Mouse (Mus musculus) retina, adult 2 months (tissue): ENCODE measurements around the gene Rexo1.
"Not testable (repeated sequence)": the region's sequence is repeated elsewhere in the genome, so short reads cannot be mapped to it uniquely, and the experiment has no call there.

Experiments used
- DNase-seq: peaks from one replicate; pipeline ENCODE4 v3.0.0-alpha.2; 2012; ENCODE audit warnings: low read depth, low spot score

The Rexo1 gene

GRCm38 (mm10) chr10:80561116-80561944 lies at the start of gene Rexo1:
Rexo1 (minus strand) TSS chr10:80561560.
- peak; percentile 86 for DNase-seq

DNA sequence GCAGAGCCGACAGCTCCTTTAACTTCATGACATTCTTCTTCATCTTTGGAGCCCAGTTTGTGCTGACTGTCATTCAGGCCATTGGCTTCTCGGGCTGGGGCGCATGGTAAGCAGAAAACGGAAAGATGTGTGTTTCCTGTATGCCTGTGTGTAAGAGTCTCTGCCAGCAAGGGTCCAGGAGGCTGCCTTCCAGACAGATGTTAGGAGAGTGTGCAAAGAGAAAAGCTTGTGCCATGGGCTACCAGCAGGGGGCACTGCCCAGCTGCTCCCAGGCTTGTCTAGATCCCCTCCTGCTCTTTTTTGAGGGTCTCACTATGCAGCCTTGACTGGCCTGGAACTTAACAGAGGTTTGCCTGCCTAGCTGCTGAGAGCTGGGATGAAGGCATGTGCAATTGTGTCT lies 49.7 kb upstream of the Rexo1 start:
- no peak for DNase-seq

- no peak for DNase-seq
Observed at GRCm38 (mm10) chr10:80610116-80610785, 48.9 kb upstream of the Rexo1 start.

DNA sequence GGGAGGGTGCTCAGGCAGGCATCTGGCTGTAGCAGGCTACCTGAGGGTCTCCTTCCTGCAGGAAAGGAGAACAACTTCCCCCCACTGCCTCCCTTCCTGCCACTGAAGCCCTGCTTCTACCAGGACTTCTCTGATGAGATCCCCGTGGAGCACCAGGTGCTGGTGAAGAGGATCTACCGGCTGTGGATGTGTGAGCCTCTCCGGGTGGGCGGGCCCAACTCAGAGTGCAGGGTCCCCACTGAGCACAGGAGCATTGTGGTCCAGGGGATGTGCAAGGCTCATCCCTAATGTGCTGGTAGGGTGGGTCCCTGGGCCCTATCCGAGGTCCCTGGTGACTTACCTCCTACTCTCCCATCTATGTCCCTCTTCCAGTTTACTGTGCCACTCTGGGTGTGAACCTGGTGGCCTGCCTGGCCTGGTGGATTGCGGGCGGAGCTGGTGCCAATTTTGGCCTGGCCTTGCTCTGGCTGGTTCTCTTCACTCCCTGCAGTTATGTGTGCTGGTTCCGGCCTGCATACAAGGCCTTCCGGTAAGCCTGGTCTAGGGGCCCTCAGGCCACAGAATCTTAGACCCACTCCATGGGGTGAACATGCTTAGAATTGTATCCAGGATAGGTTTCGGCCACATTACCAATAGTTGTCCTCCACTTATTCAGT lies 48.0 kb upstream of the Rexo1 start:
- DNase-seq, result no peak

GRCm38 (mm10) chr10:80608435-80608834 lies 47.1 kb upstream of the Rexo1 start:
- no peak for DNase-seq

DNA sequence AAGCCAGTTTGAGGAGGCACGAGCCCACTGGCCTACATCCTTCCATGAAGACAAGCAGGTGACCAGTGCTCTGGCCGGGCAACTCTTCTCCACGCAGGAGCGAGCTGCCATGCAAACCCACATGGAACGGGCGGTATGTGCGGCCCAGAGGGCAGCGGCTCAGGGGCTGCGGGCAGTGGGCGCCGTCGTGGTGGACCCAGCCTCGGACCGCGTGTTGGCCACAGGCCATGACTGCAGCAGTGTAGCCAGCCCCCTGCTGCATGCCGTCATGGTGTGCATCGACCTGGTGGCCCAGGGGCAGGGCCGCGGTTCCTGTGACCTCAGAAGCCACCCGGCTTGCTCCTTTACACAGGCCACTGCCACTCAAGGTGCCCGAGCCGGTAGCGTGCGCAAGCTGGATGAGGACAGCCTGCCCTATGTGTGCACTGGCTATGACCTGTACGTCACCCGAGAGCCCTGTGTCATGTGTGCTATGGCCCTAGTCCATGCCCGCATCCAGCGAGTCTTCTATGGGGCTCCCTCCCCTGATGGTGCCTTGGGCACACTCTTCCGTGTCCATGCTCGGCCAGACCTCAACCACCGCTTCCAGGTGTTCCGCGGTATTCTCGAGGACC lies 45.5 kb upstream of the Rexo1 start:
- no peak for DNase-seq

GRCm38 (mm10) chr10:80606306-80606705 lies 44.9 kb upstream of the Rexo1 start:
- no peak for DNase-seq

- not testable (repeated sequence) for DNase-seq
Observed at GRCm38 (mm10) chr10:80605721-80606120, 44.4 kb upstream of the Rexo1 start, which contains the start of gene Gm49322. Gm49322 (plus strand) TSS chr10:80606021.

GRCm38 (mm10) chr10:80604988-80605387 lies 43.6 kb upstream of the Rexo1 start:
- DNase-seq, result no peak

- DNase-seq, result no peak
Observed at GRCm38 (mm10) chr10:80604001-80604509, 42.7 kb upstream of the Rexo1 start.

DNA sequence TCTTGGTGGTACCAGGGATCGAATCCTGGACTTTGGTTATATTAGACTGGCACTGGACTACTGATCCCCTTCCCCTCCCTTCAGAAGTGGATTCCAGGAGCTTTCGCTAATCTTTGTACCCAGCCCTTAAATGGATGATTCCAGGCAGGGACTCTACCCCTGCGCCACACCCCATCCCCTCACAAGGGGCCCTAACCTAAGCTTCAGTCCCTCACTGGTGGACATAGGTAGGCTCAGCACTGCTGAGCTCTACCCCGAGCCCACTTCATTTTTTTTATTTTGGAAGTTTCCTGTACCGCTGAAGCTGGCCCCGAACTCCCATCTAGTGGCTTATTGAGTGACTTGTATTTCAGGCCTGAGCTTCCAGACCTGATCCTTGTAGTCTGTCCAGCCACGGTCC lies 42.0 kb upstream of the Rexo1 start:
- no peak for DNase-seq

- DNase-seq, result peak; percentile 76
Observed at GRCm38 (mm10) chr10:80602698-80603325, 41.5 kb upstream of the Rexo1 start, which contains the start of the genes Scamp4 and Adat3. Scamp4 (plus strand) TSS chr10:80602872. Adat3 (plus strand) TSS chr10:80602880.

DNA sequence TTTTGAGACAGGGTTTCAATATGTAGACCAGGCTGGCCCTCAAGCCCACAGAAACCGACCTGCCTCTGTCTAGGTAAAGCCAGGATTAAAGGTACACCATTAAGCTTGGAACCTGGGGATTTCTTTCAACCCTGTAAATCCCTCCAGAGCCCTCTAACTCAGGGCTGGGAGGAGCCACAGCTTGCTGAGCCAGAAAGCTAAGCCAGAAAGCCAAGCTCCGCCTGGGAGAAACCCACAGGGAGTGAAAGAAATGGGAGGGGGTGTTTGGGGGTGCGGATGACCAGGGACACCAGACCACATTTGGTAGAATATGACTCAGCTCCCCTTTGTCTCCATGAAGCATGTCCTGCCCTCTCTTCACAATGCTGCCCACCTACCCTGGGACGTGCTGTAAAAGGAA lies 35.0 kb upstream of the Rexo1 start:
- no peak for DNase-seq

- DNase-seq, result peak; percentile 95
Observed at GRCm38 (mm10) chr10:80589879-80590854, 28.8 kb upstream of the Rexo1 start, which contains the start of gene Abhd17a. Abhd17a (minus strand) TSS chr10:80590341.

DNA sequence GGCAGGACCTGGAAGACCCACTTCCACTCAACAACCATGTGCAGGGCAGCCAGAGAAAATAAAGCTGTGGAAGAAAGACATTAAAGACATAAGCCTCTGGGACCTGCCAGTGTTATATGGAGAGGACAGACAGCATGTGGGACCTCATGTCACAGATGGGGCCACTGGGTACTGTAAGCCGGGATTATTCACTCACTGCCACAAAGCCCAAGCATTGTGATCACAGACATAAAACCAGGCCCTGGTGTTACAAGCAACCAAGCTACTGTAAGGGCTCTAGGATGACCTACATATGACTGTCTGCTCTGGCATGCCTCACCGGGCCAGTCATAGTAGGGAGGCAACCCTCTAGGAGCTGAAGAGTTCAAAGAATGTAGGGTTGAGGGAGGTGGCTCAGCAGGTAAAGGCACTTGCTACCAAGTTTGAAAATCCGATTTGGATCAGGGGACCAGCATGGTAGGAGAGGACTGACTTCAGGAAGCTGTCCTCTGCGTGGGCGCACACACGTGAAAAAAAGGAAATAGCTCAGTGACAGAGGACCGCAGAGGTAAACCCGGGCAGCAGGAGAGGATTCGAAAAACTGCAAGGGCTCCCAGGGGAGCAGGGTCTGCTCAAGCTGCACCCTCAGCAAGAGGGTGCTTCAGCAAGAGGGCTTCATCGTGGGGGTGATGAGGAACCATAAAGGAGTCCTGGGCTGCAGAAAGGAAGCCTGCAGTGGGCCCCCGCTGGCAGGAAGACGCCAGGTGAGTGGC lies 27.9 kb upstream of the Rexo1 start:
- no peak for DNase-seq

GRCm38 (mm10) chr10:80587305-80587657 lies 25.9 kb upstream of the Rexo1 start:
- DNase-seq, result no peak

- no peak for DNase-seq
Observed at GRCm38 (mm10) chr10:80586407-80587304, 25.3 kb upstream of the Rexo1 start.

- DNase-seq, result no peak
Observed at GRCm38 (mm10) chr10:80585581-80585980, 24.2 kb upstream of the Rexo1 start.
